ENCODE assay signal across 16 mouse cellular contexts in genomic region chr11:56351231-56351630, GRCm38 (mm10).
DNase-seq lines count a peak whose midpoint lies in the region; ATAC-seq and TF ChIP-seq lines count a peak whose summit lies in the region.
"Had no signal": no experiment of that assay in that cellular context is flagged by ENCODE, and none has a peak within 500 bp of the region (broad histone marks: within the 10 kb centered on the region; RNA-seq: fewer than 3 reads in every experiment).

No protein-coding gene starts in this region.

- no peak for TF ChIP-seq POLR2A in lung, adult 2 months (IDR thresholded peaks at IDR 0.05; ENCODE audit: borderline replicate concordance, extremely low read depth, low read depth, low read length)

- 85% methylated on average over 1 of the region's 1 CpGs for WGBS in forebrain, embryonic 16.5 days
- 82% methylated on average over 1 of the region's 1 CpGs for WGBS in forebrain, embryonic 14.5 days
- WGBS in lung, embryonic 16.5 days, result 71% methylated on average over 1 of the region's 1 CpGs
- 48% methylated on average over 1 of the region's 1 CpGs for WGBS in lung, adult 2 months

- DNase-seq in forebrain, embryonic 14.5 days (ENCODE audit: low spot score), result no peak
- no peak for DNase-seq in layer of hippocampus, adult 2 months (ENCODE audit: low spot score in 2 of 2)
- no peak for DNase-seq in layer of hippocampus, adult 11-12 months (ENCODE audit: low spot score)
- no peak for DNase-seq in lung, adult 2 months
- peak; percentile 28 for DNase-seq in lung, postnatal 36 days
- no peak for DNase-seq in T-cell, adult 2 months (ENCODE audit: low spot score)
- DNase-seq: adrenal gland, adult 8-10 months; cerebellum, adult 11-12 months; cerebellum, adult 9-11 months; gastrocnemius, postnatal 36 days; heart, adult 2 months had no signal

- no peaks in the 10 kb centered on the region for H3K27me3 ChIP-seq in forebrain, embryonic 16.5 days (replicated peaks; ENCODE audit: control insufficient read depth, insufficient read depth, low read length)
- H3K27me3 ChIP-seq in forebrain, embryonic 14.5 days (replicated peaks; ENCODE audit: control insufficient read depth, insufficient read depth, low read length), result no peaks in the 10 kb centered on the region
- H3K27me3 ChIP-seq in lung, embryonic 16.5 days (ENCODE audit: control insufficient read depth, insufficient read depth, low read depth, low read length), result no peaks in the 10 kb centered on the region
- H3K27me3 ChIP-seq: embryonic facial prominence, embryonic 12.5 days; hindbrain, embryonic 13.5 days had no signal

- ATAC-seq in forebrain, embryonic 16.5 days, result no peak
- ATAC-seq in forebrain, embryonic 14.5 days, result no peak
- peak; percentile 32; the same call in 1 of the 2 replicates for ATAC-seq in lung, embryonic 16.5 days (ENCODE audit: low read depth)
- ATAC-seq: hindbrain, postnatal 0 days had no signal

- no peaks in the 10 kb centered on the region for H3K9me3 ChIP-seq in forebrain, embryonic 16.5 days (ENCODE audit: control insufficient read depth, low read length)
- H3K9me3 ChIP-seq in forebrain, embryonic 14.5 days (replicated peaks; ENCODE audit: control insufficient read depth, low read length), result no peaks in the 10 kb centered on the region
- H3K9me3 ChIP-seq in lung, embryonic 16.5 days (ENCODE audit: control insufficient read depth, low read length), result no peaks in the 10 kb centered on the region
- H3K9me3 ChIP-seq: embryonic facial prominence, embryonic 12.5 days; hindbrain, embryonic 13.5 days had no signal

- no peaks in the 10 kb centered on the region for H3K36me3 ChIP-seq in forebrain, embryonic 16.5 days (ENCODE audit: control insufficient read depth, insufficient read depth)
- H3K36me3 ChIP-seq in forebrain, embryonic 14.5 days (ENCODE audit: control insufficient read depth, insufficient read depth, low read length), result no peaks in the 10 kb centered on the region
- no peaks in the 10 kb centered on the region for H3K36me3 ChIP-seq in lung, embryonic 16.5 days (ENCODE audit: control insufficient read depth, insufficient read depth, low read length)
- H3K36me3 ChIP-seq: embryonic facial prominence, embryonic 12.5 days; hindbrain, embryonic 13.5 days had no signal

- H3K4me1 ChIP-seq in forebrain, embryonic 16.5 days (replicated peaks; ENCODE audit: control insufficient read depth, insufficient read depth, low read length), result no peaks in the 10 kb centered on the region
- no peaks in the 10 kb centered on the region; the same call in 1 of the 2 replicates for H3K4me1 ChIP-seq in forebrain, embryonic 14.5 days (ENCODE audit: control insufficient read depth, insufficient read depth, low read length)
- peaks cover 8% of the 10 kb centered on the region; the same call in 1 of the 2 replicates for H3K4me1 ChIP-seq in lung, embryonic 16.5 days (replicated peaks; ENCODE audit: control insufficient read depth, insufficient read depth, low read length)
- no peaks in the 10 kb centered on the region for H3K4me1 ChIP-seq in lung, adult 2 months (ENCODE audit: control insufficient read depth, insufficient read depth, low read length)
- H3K4me1 ChIP-seq: embryonic facial prominence, embryonic 12.5 days; hindbrain, embryonic 13.5 days had no signal

- no peak overlapping the region for H3K9ac ChIP-seq in forebrain, embryonic 16.5 days (replicated peaks; ENCODE audit: low read depth, low read length)
- no peak overlapping the region for H3K9ac ChIP-seq in forebrain, embryonic 14.5 days (ENCODE audit: low read length)
- H3K9ac ChIP-seq in lung, embryonic 16.5 days (ENCODE audit: low read length), result no peak overlapping the region
- H3K9ac ChIP-seq: embryonic facial prominence, embryonic 12.5 days; hindbrain, embryonic 13.5 days had no signal

- H3K4me2 ChIP-seq in forebrain, embryonic 16.5 days (ENCODE audit: low read length), result no peak overlapping the region
- H3K4me2 ChIP-seq in forebrain, embryonic 14.5 days (ENCODE audit: low read length), result no peak overlapping the region
- H3K4me2 ChIP-seq in lung, embryonic 16.5 days (ENCODE audit: low read depth, low read length), result no peak overlapping the region
- H3K4me2 ChIP-seq: embryonic facial prominence, embryonic 12.5 days; hindbrain, embryonic 13.5 days had no signal

- H3K4me3 ChIP-seq in forebrain, embryonic 16.5 days (replicated peaks; ENCODE audit: low read length), result no peak overlapping the region
- H3K4me3 ChIP-seq in forebrain, embryonic 14.5 days (ENCODE audit: low read depth, low read length), result no peak overlapping the region
- no peak overlapping the region for H3K4me3 ChIP-seq in layer of hippocampus, adult 2 months
- no peak overlapping the region for H3K4me3 ChIP-seq in lung, embryonic 16.5 days (ENCODE audit: low read length)
- H3K4me3 ChIP-seq in lung, adult 2 months (replicated peaks; ENCODE audit: extremely low read depth, low read depth, low read length), result no peak overlapping the region
- H3K4me3 ChIP-seq: embryonic facial prominence, embryonic 12.5 days; heart, adult 2 months; hindbrain, embryonic 13.5 days had no signal

- TF ChIP-seq CTCF in layer of hippocampus, adult 2 months (conservative IDR thresholded peaks at IDR 0.05), result no peak
- no peak for TF ChIP-seq CTCF in lung, adult 2 months (IDR thresholded peaks at IDR 0.05; ENCODE audit: insufficient read depth, low read length)

- H3K27ac ChIP-seq in forebrain, embryonic 16.5 days (ENCODE audit: low read length), result peak overlapping the region; percentile 62
- no peak overlapping the region; the same call in 1 of the 2 replicates for H3K27ac ChIP-seq in forebrain, embryonic 14.5 days (ENCODE audit: low read depth, low read length)
- H3K27ac ChIP-seq in layer of hippocampus, adult 2 months, result peak overlapping the region; percentile 39; the same call in 1 of the 2 replicates
- peak overlapping the region; percentile 63 for H3K27ac ChIP-seq in lung, embryonic 16.5 days (ENCODE audit: low read length)
- H3K27ac ChIP-seq: embryonic facial prominence, embryonic 12.5 days; heart, adult 2 months; hindbrain, embryonic 13.5 days; hindbrain, postnatal 0 days had no signal
